Mouse (Mus musculus) heart, adult 11 months (tissue): ENCODE measurements around the gene Akap17b.

ENCODE experiments used
- DNase-seq: peaks from one replicate; pipeline ENCODE4 v3.0.0; 2022

Akap17b gene

DNA sequence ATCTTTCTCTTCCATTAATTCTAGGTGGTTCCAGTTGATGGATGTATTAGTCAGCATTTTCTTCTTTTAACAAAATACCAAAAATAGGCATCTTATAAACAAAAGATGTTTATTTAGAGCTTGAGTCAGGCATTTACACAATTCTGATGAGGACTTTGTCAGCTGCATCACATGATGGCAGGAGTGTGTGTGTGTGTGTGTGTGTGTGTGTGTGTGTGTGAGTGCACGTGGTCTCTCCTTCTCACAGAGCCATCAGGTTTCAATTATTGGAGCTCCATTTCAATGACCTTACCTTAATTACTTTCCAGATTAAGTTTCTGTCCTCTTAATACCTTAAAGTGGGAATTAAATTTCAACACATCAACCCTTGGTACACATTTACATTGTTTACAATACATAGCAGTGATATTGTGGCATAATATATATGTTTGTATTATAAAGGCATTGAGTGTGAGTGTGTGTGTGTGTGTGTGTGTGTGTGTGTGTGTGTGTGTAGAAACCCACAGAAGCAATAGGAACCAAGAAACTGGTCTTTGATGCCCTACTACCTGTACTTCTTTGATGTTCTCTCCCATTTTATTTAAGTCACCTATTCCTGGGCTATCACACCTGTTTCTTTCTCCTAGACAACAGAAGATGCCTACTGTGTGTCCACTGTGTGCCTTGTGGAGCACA lies 58.4 kb downstream of the Akap17b start:
- no peak for DNase-seq

DNA sequence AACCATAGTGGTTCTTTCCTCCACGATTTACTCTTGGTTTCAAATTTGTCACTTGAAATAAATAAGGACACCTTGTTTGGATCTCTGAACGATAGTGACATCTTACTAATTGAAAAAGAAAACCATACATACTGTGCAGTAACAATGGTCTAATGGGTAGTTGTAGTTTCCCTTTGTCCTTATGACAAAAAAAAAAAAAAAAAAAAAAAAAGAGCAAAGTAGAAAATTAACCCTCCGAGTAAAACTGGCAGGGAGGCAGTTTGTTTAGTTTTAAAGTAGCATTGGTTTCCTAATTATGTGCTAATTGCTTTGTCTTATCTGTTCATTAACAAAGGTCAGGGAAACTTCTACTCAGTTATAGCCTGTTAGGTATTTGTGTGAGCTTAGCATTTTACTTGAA lies 83.1 kb downstream of the Akap17b start:
- DNase-seq, result no peak

DNA sequence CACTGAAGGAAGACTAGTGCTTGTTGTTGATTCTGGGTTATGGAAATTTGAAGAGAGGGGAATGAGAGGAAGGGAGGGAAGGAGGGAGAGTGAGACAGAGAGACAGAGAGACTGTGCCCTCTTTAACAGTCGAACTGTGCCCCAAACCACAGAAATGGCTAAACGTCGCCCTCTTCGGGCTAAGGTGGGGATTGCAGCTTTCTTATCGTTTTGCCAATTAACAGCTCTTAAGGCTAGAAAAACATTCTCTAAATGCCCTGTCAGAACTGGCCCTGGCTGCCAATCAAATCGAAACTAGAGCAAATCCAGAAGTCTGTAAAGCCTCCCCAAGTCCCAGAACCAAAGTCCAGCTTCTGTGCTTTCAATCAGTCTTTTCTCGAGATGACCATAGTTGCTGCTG lies 83.5 kb downstream of the Akap17b start:
- no peak for DNase-seq

DNA sequence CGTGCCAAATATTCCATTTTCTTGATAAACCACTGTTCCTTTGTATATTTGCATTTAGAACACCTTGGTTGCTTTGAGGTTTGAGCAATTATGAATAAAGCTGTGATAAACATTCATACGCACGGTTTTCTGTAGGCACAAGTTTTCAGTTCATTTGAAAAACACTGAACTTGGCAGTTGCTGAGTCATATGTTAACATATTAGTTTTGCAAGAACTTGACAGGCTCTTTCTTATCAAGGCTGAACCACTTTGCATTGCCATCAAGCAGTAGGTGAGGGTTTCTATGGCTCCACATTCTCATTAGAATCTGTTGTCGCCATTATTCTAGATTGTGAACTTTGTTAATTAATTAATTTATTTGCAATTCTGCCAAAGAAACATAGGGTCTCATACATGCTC lies 85.0 kb downstream of the Akap17b start:
- no peak for DNase-seq
